Mouse (Mus musculus) intestine, postnatal 0 days (tissue): Measurements from ENCODE around the gene Gm28308. TPM values are rescaled to one million over a fixed set of nuclear protein-coding genes. Genes with fewer than 3 reads are reported as not detected.

ENCODE experiments used
- ATAC-seq: fragments of 200-750 bp; cut with Nextera tagmentation; 2 replicates; pipeline ENCODE4 v1.8.0; 2017; ENCODE audit warnings: mild to moderate bottlenecking, moderate TSS enrichment, moderate library complexity
- H3K27ac ChIP-seq: fragments of 300-500 bp; sonication (generic); 2 replicates; pipeline ENCODE4 v1.5.1; 2014; ENCODE audit warnings: mild to moderate bottlenecking, low read depth, low read length, moderate library complexity
- H3K27me3 ChIP-seq: fragments of 300-500 bp; sonication (generic); replicated peaks from 2 replicates; pipeline ENCODE4 v1.6.1; 2014; ENCODE audit warnings: low read length, mixed read lengths; ENCODE audit not compliant: control insufficient read depth, insufficient read depth
- H3K36me3 ChIP-seq: fragments of 300-500 bp; sonication (generic); 2 replicates; pipeline ENCODE4 v1.6.1; 2014; ENCODE audit warnings: mild to moderate bottlenecking, moderate library complexity; ENCODE audit not compliant: control insufficient read depth, insufficient read depth
- H3K4me1 ChIP-seq: fragments of 300-500 bp; sonication (generic); replicated peaks from 2 replicates; pipeline ENCODE4 v1.6.1; 2014; ENCODE audit warnings: antibody characterized with exemption, low read length, mixed read lengths; ENCODE audit not compliant: control insufficient read depth, insufficient read depth
- H3K4me2 ChIP-seq: fragments of 300-500 bp; sonication (generic); replicated peaks from 2 replicates; pipeline ENCODE4 v1.6.1; 2014; ENCODE audit warnings: low read depth, mild to moderate bottlenecking, moderate library complexity
- H3K4me3 ChIP-seq: fragments of 300-500 bp; sonication (generic); 2 replicates; pipeline ENCODE4 v1.5.1; 2014; ENCODE audit warnings: low read depth, low read length
- H3K9ac ChIP-seq: fragments of 300-500 bp; sonication (generic); 2 replicates; pipeline ENCODE4 v1.6.1; 2014; ENCODE audit warnings: mild to moderate bottlenecking, low read depth, low read length
- H3K9me3 ChIP-seq: fragments of 300-500 bp; sonication (generic); 2 replicates; pipeline ENCODE4 v1.6.1; 2016; ENCODE audit warnings: mixed run types; ENCODE audit not compliant: control insufficient read depth
- CTCF ChIP-seq: sonication (generic); IDR thresholded peaks from 2 replicates; pipeline ENCODE4 v1.5.1; 2016; ENCODE audit warnings: low read depth, mild to moderate bottlenecking, control low read depth, antibody characterized with exemption, moderate library complexity
- WGBS: fragments of 180-500 bp; shearing (Covaris S2); extraction: QIAGEN DNeasy Blood & Tissue Kit; methylation state at CpG from one replicate; pipeline ENCODE4 v1.1.7; 2014; 5-methylcytosine and 5-hydroxymethylcytosine counted together
- polyA plus RNA-seq: library from polyadenylated mRNA; unstranded; fragments of >200 nt; fragmentation: Nextera tagmentation; extraction: Ambion mirVana; gene quantifications from 2 replicates; pipeline ENCODE4 v1.2.1, GENCODE M21; 2015

Gm28308 gene
- polyA plus RNA-seq, 1 experiment from 2014 or later: not detected

GRCm38 (mm10) chr6:52208072-52208867 is 4.9 kb downstream of the Gm28308 start, which contains the start of gene Hoxa6:
TSS of gene Hoxa6 (minus strand) at chr6:52208722.
- ATAC-seq: no peak
- WGBS: 8% methylated on average over 47 of the region's 47 CpGs
- H3K27ac ChIP-seq: peak within 1 kb of the TSS; percentile 35; the same call in 1 of the 2 replicates
- no peaks in the 10 kb centered on the region for H3K36me3 ChIP-seq
- peak within 1 kb of the TSS; percentile 46 for H3K9ac ChIP-seq
- peak within 1 kb of the TSS; percentile 37 for H3K4me3 ChIP-seq
- H3K27me3 ChIP-seq: peaks cover 88% of the 10 kb centered on the region
- TF ChIP-seq CTCF: no peak
- H3K4me2 ChIP-seq: peak within 1 kb of the TSS; percentile 66
- no peaks in the 10 kb centered on the region for H3K9me3 ChIP-seq
- H3K4me1 ChIP-seq: no peaks in the 10 kb centered on the region

- Histone ChIP-seq H3K27ac (no peak overlapping the region), H3K4me2 (no peak overlapping the region), H3K36me3 (no peaks in the 10 kb centered on the region), H3K27me3 (peaks cover 81% of the 10 kb centered on the region), H3K9me3 (no peaks in the 10 kb centered on the region), H3K9ac (no peak overlapping the region), H3K4me1 (no peaks in the 10 kb centered on the region), H3K4me3 (no peak overlapping the region)
- no peak for TF ChIP-seq CTCF
- ATAC-seq: no peak
These were observed 5.5 kb downstream of the Gm28308 start for GRCm38 (mm10) chr6:52207684-52207976.

DNA sequence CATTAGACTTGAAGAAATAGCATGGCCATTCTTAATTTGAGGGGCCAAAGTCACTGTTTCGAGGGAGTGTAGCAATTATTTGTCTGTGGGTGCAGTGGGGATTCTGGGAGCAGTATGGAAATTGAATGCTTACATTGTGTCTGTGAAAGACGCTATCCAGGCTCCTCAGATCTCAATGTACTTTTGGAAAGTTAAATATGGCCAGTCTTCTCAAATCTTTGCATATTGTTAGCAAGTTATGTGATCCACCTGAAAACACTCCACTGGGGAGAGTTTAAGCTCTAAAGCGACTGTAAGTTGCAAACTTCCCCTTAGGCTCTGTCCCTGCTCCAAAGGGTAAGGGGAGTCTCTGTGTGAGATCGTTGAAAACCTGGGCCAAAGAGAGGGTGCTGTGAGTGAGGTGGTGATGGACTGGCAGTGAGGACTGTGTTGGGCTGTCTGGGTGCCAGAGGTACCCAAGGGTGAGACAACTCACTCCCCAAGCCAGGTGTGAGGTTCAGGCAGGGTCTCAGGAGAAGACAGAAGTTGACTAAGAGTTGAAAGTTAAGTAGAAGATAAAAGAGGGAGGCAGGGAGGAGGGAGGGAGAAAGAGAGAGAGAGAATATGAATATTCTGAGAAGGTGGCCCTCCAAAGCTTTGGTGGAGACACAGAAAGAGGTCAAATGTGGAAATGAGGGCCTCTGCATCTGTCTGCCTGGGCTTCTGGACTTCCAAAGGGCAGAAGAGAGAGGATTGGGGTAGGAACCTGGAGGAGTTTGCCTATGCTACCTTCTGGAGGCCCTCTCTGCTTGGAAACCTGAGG is 6.1 kb downstream of the Gm28308 start:
- Histone ChIP-seq H3K9me3 (no peaks in the 10 kb centered on the region), H3K4me2 (0 out of 2 replicates have a peak overlapping the region, but pooled peaks have one; percentile 4), H3K4me3 (no peak overlapping the region), H3K4me1 (no peaks in the 10 kb centered on the region), H3K9ac (no peak overlapping the region), H3K27me3 (peaks cover 80% of the 10 kb centered on the region), H3K36me3 (no peaks in the 10 kb centered on the region), H3K27ac (no peak overlapping the region)
- no peak for ATAC-seq
- WGBS: 24% methylated on average over 4 of the region's 4 CpGs
- TF ChIP-seq CTCF: no peak

DNA sequence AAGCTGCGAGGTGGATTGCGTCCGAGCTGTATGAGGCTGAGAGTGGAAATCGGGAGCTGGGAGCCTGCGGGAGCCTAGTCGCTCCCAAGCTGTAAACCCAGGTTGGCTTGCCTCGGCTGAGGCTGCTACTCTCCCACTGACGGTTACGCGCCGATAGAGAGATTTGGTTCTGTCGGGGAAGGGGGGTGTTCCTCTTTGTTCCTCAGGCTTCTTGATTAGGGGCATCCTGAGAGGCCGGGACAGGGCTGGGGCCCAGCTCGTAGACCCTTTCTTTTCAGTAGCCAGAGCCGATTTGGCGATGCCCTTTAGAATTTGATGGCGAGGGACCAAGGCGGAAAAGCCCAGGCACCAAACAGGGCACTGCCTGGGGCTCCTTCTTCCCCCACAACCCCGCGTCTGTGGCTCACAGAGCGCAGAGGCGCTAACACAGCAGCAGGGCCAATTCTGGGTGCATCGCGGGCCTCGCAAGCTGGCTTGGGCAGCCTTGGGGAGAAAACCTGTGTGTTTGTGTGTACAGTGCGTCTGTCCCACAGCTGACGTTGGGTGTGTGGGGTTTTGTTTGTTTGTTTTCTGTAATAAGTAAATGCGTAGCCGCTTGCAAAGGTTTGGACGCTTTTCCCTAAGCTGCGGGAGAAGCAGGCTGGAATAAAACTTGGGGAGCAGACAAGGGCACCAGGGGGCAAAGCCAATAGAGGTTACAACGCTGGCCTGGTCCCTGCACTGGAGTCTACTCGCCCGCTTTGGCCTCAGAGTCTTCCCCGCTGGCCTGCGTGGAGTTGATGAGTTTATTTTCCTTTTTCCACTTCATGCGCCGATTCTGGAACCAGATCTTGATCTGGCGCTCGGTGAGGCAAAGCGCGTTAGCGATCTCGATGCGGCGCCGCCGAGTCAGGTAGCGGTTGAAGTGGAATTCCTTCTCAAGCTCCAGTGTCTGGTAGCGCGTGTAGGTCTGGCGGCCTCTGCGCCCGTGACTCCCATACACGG is 7.2 kb downstream of the Gm28308 start:
- Histone ChIP-seq H3K36me3 (no peaks in the 10 kb centered on the region), H3K4me3 (peak overlapping the region; percentile 71; the same call in 1 of the 2 replicates), H3K4me1 (no peaks in the 10 kb centered on the region), H3K9me3 (no peaks in the 10 kb centered on the region), H3K27ac (peak overlapping the region; percentile 47), H3K27me3 (peaks cover 69% of the 10 kb centered on the region), H3K4me2 (peak overlapping the region; percentile 42), H3K9ac (0 out of 2 replicates have a peak overlapping the region, but pooled peaks have one; percentile 8)
- no peak for TF ChIP-seq CTCF
- WGBS: 22% methylated on average over 55 of the region's 55 CpGs
- ATAC-seq: no peak

- TF ChIP-seq CTCF: no peak
- H3K36me3 ChIP-seq: no peaks in the 10 kb centered on the region
- 26% methylated on average over 14 of the region's 14 CpGs for WGBS
- peaks cover 63% of the 10 kb centered on the region for H3K27me3 ChIP-seq
- no peaks in the 10 kb centered on the region for H3K9me3 ChIP-seq
- ATAC-seq: no peak
- peak overlapping the region; percentile 47 for H3K27ac ChIP-seq
- H3K9ac ChIP-seq: 0 out of 2 replicates have a peak overlapping the region, but pooled peaks have one; percentile 8
- 0 out of 2 replicates have a peak overlapping the region, but pooled peaks have one; percentile 71 for H3K4me3 ChIP-seq
- peak overlapping the region; percentile 42; the same call in 1 of the 2 replicates for H3K4me2 ChIP-seq
- no peaks in the 10 kb centered on the region for H3K4me1 ChIP-seq
These were observed 7.9 kb downstream of the Gm28308 start for GRCm38 (mm10) chr6:52205221-52205620.
